In the genomic region with DNA sequence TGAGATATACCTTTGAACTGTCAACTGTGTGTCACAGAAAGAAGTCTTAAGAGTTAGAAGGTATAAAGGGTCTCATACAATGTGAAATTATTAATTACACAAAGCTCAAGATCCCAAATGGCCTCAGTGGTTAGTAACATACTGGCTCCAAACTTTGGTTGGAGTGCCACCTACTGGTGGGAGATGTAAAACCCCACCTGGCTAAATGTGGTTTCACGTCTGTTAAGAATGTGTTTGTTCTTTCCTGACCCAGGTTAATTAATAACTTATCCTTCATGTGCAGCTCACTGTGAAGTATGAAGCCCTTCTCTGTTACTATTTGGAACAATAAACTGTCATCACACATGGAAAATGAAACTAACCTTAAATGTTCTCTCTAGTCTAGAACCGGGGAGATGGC, we compare ENCODE assay signal across 9 mouse cellular contexts. TPM values are rescaled to one million over a fixed set of nuclear protein-coding genes. Genes with fewer than 3 reads are reported as not detected.
DNase-seq lines count a peak whose midpoint lies in the region; ATAC-seq lines count a peak whose summit lies in the region.
"Had no signal": no experiment of that assay in that cellular context is flagged by ENCODE, and none has a peak within 500 bp of the region (broad histone marks: within the 10 kb centered on the region; RNA-seq: fewer than 3 reads in every experiment).

No protein-coding gene starts in this region.

- no peak for ATAC-seq in heart, embryonic 12.5 days (ENCODE audit: insufficient number of reproducible peaks, low FRiP score)
- peak; percentile 83 for ATAC-seq in erythroblast, adult 5-6 weeks (replicated peaks; ENCODE audit: low FRiP score, poor library complexity, severe bottlenecking)
- ATAC-seq in intestine, embryonic 15.5 days = peak; percentile 91
- no peak for ATAC-seq in midbrain, embryonic 14.5 days (ENCODE audit: low FRiP score, low TSS enrichment)

- H3K4me1 ChIP-seq in heart, embryonic 12.5 days (replicated peaks) = no peaks in the 10 kb centered on the region
- no peaks in the 10 kb centered on the region for H3K4me1 ChIP-seq in intestine, embryonic 15.5 days (replicated peaks)
- no peaks in the 10 kb centered on the region for H3K4me1 ChIP-seq in midbrain, embryonic 14.5 days (ENCODE audit: control insufficient read depth, insufficient read depth, low read length)

- H3K27me3 ChIP-seq in heart, embryonic 12.5 days (replicated peaks) = no peaks in the 10 kb centered on the region
- no peaks in the 10 kb centered on the region for H3K27me3 ChIP-seq in intestine, embryonic 15.5 days (replicated peaks)
- no peaks in the 10 kb centered on the region for H3K27me3 ChIP-seq in midbrain, embryonic 14.5 days (ENCODE audit: control insufficient read depth, insufficient read depth, low read length)

- no peak overlapping the region for H3K4me3 ChIP-seq in heart, embryonic 12.5 days
- no peak overlapping the region for H3K4me3 ChIP-seq in intestine, embryonic 15.5 days (replicated peaks)
- no peak overlapping the region for H3K4me3 ChIP-seq in midbrain, embryonic 14.5 days (replicated peaks; ENCODE audit: low read depth, low read length)

- H3K4me2 ChIP-seq in heart, embryonic 12.5 days = no peak overlapping the region
- no peak overlapping the region for H3K4me2 ChIP-seq in intestine, embryonic 15.5 days (replicated peaks)
- no peak overlapping the region for H3K4me2 ChIP-seq in midbrain, embryonic 14.5 days (ENCODE audit: low read length)

- intact Hi-C loops in left cerebral cortex, postnatal 36 days (cut with DNase I) = loop anchor here (5.0 kb wide), 2 partner anchors 121 to 686 kb away; no protein-coding TSS in a partner anchor

- peaks cover 41% of the 10 kb centered on the region for H3K36me3 ChIP-seq in heart, embryonic 12.5 days
- H3K36me3 ChIP-seq in intestine, embryonic 15.5 days = no peaks in the 10 kb centered on the region
- H3K36me3 ChIP-seq in midbrain, embryonic 14.5 days (ENCODE audit: control insufficient read depth, insufficient read depth, low read length) = peaks cover 34% of the 10 kb centered on the region

- no peaks in the 10 kb centered on the region for H3K9me3 ChIP-seq in heart, embryonic 12.5 days (replicated peaks)
- H3K9me3 ChIP-seq in intestine, embryonic 15.5 days = no peaks in the 10 kb centered on the region
- H3K9me3 ChIP-seq in midbrain, embryonic 14.5 days (ENCODE audit: control insufficient read depth, low read length) = no peaks in the 10 kb centered on the region

- DNase-seq in heart, adult 8-10 months (ENCODE audit: low spot score) = peak; percentile 36
- DNase-seq in adipocyte (ENCODE audit: low spot score) = peak; percentile 65
- DNase-seq in left cerebral cortex, postnatal 36 days (ENCODE audit: low spot score in 2 of 2) = peak; percentile 12 to 26
- DNase-seq in midbrain, embryonic 14.5 days = peak; percentile 88
- DNase-seq in spleen, postnatal 4 days (ENCODE audit: low spot score in 2 of 2) = peak; percentile 59 to 84

- no peak overlapping the region for H3K27ac ChIP-seq in heart, embryonic 12.5 days (ENCODE audit: poor library complexity, severe bottlenecking)
- no peak overlapping the region for H3K27ac ChIP-seq in intestine, embryonic 15.5 days
- no peak overlapping the region for H3K27ac ChIP-seq in midbrain, embryonic 14.5 days (replicated peaks; ENCODE audit: low read depth, low read length)
- H3K27ac ChIP-seq: macrophage had no signal

- 71% methylated on average over 2 of the region's 2 CpGs for WGBS in heart, embryonic 12.5 days
- WGBS in intestine, embryonic 15.5 days = 50% methylated on average over 2 of the region's 2 CpGs
- WGBS in midbrain, embryonic 14.5 days = 73% methylated on average over 2 of the region's 2 CpGs

- no peak overlapping the region for H3K9ac ChIP-seq in heart, embryonic 12.5 days
- no peak overlapping the region for H3K9ac ChIP-seq in intestine, embryonic 15.5 days
- no peak overlapping the region for H3K9ac ChIP-seq in midbrain, embryonic 14.5 days (replicated peaks; ENCODE audit: low read length)

RNA-seq across cellular contexts. Expression of a gene that starts 16.9 kb away (rescaled TPM):
- 10 to 100 TPM; 33.2 to 40.9 (median 39.4) TPM for total RNA-seq in heart, adult 8-10 months (2022)
- 42.1 and 48.4 TPM in 2 replicates for polyA plus RNA-seq in heart, embryonic 12.5 days (2016; fragmentation: Nextera tagmentation; extraction: Ambion mirVana)
- total RNA-seq in erythroblast, adult 5-6 weeks (2015; ENCODE audit: low replicate concordance) = 224 and 301 TPM in 2 replicates
- 191 and 230 TPM in 2 replicates for total RNA-seq in erythroblast, adult 5-6 weeks (2017; ENCODE audit: low replicate concordance)
- 55.1 and 56.9 TPM in 2 replicates for polyA plus RNA-seq in intestine, embryonic 15.5 days (2015; fragmentation: Nextera tagmentation; extraction: Ambion mirVana)
- total RNA-seq in left cerebral cortex, postnatal 36 days (2021) = 10 to 100 TPM; 47.7 to 51.7 TPM
- 64.1 and 72.8 TPM in 2 replicates for polyA plus RNA-seq in midbrain, embryonic 14.5 days (2014; fragmentation: Nextera tagmentation; extraction: Ambion mirVana)

RNA-seq across cellular contexts. Expression of a gene that starts 53.6 kb away (rescaled TPM):
- not detected for total RNA-seq in heart, adult 8-10 months (2022)
- 0.27 TPM in 1 of 2 replicates, not detected in the other for polyA plus RNA-seq in heart, embryonic 12.5 days (2016; fragmentation: Nextera tagmentation; extraction: Ambion mirVana)
- total RNA-seq in erythroblast, adult 5-6 weeks (2015; ENCODE audit: low replicate concordance) = not detected in 2 replicates
- total RNA-seq in erythroblast, adult 5-6 weeks (2017; ENCODE audit: low replicate concordance) = not detected in 2 replicates
- not detected in 2 replicates for polyA plus RNA-seq in intestine, embryonic 15.5 days (2015; fragmentation: Nextera tagmentation; extraction: Ambion mirVana)
- not detected for total RNA-seq in left cerebral cortex, postnatal 36 days (2021)
- 0.14 and 0.19 TPM in 2 replicates for polyA plus RNA-seq in midbrain, embryonic 14.5 days (2014; fragmentation: Nextera tagmentation; extraction: Ambion mirVana)

Comparison
In these comparisons a context has a peak if more than half of its experiments do, and no peak if none do; other contexts are left out.
1. DNase-seq: peak in every context shown above with its lines; median percentile 88 in midbrain, embryonic 14.5 days; 72 in spleen, postnatal 4 days; 65 in adipocyte; 36 in heart, adult 8-10 months; 19 in left cerebral cortex, postnatal 36 days.
2. ATAC-seq: peak in erythroblast, adult 5-6 weeks (single experiment) and intestine, embryonic 15.5 days (single experiment); none in heart, embryonic 12.5 days (single experiment) and midbrain, embryonic 14.5 days (single experiment).